Mouse (Mus musculus) lung, embryonic 15.5 days (tissue): ENCODE measurements around the gene Scamp3. TPM values are rescaled to one million over a fixed set of nuclear protein-coding genes. Genes with fewer than 3 reads are reported as not detected.
A peak's percentile ranks its signal among the peaks of the same experiment; 100 is the strongest.
"Not testable (repeated sequence)": the region's sequence is repeated elsewhere in the genome, so short reads cannot be mapped to it uniquely, and the experiment has no call there.

Experiments
- ATAC-seq: fragments of 200-750 bp; cut with Nextera tagmentation; 2 replicates; pipeline ENCODE4 v1.8.0; 2017; ENCODE audit warnings: moderate number of reproducible peaks, borderline replicate concordance; ENCODE audit not compliant: low FRiP score, low TSS enrichment; ENCODE audit errors: extremely low read depth
- H3K27ac ChIP-seq: fragments of 300-500 bp; sonication (generic); 2 replicates; pipeline ENCODE4 v1.5.1; 2015; ENCODE audit warnings: moderate library complexity, mild to moderate bottlenecking, inconsistent platforms
- H3K27me3 ChIP-seq: fragments of 300-500 bp; sonication (generic); 2 replicates; pipeline ENCODE4 v1.6.1; 2015; ENCODE audit warnings: inconsistent platforms
- H3K36me3 ChIP-seq: fragments of 300-500 bp; sonication (generic); 2 replicates; pipeline ENCODE4 v1.6.1; 2015; ENCODE audit warnings: inconsistent platforms
- H3K4me1 ChIP-seq: fragments of 300-500 bp; sonication (generic); 2 replicates; pipeline ENCODE4 v1.6.1; 2015; ENCODE audit warnings: inconsistent platforms
- H3K4me2 ChIP-seq: fragments of 300-500 bp; sonication (generic); 2 replicates; pipeline ENCODE4 v1.6.1; 2015; ENCODE audit warnings: inconsistent platforms, mild to moderate bottlenecking, moderate library complexity
- H3K4me3 ChIP-seq: fragments of 300-500 bp; sonication (generic); 2 replicates; pipeline ENCODE4 v1.5.1; 2015; ENCODE audit warnings: mild to moderate bottlenecking, inconsistent platforms
- H3K9ac ChIP-seq: fragments of 300-500 bp; sonication (generic); 2 replicates; pipeline ENCODE4 v1.6.1; 2015; ENCODE audit warnings: inconsistent platforms
- H3K9me3 ChIP-seq: fragments of 300-500 bp; sonication (generic); 2 replicates; pipeline ENCODE4 v1.6.1; 2016; ENCODE audit warnings: inconsistent platforms
- WGBS: fragments of 180-500 bp; shearing (Covaris S2); methylation state at CpG from one replicate; pipeline ENCODE4 v1.1.7; 2015; 5-methylcytosine and 5-hydroxymethylcytosine counted together
- polyA plus RNA-seq: library from polyadenylated mRNA; unstranded; fragments of >200 nt; fragmentation: Nextera tagmentation; extraction: Ambion mirVana; gene quantifications from 2 replicates; pipeline ENCODE4 v1.2.1, GENCODE M21; 2015

Gene Scamp3
- polyA plus RNA-seq, 1 experiment from 2014 or later: 110 TPM

DNA sequence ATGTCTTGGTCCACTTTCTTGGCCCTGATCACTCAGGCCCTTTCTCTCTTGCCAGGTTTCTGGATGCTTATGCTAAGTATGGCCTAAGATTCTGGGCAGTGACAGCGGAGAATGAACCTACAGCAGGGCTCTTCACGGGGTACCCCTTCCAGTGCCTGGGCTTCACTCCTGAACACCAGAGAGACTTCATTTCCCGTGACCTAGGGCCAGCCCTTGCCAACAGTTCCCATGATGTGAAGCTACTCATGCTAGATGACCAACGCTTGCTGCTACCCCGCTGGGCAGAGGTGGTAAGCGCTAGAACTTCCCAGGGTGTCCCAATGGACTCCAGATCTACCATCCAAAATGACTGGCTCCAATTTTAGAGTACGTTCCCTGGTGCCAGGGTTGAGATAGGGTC is 28.8 kb downstream of the Scamp3 start:
- H3K4me2 ChIP-seq: no peak overlapping the region
- 85% methylated on average over 7 of the region's 7 CpGs for WGBS
- no peak overlapping the region for H3K27ac ChIP-seq
- H3K36me3 ChIP-seq: peaks cover 48% of the 10 kb centered on the region
- no peak overlapping the region for H3K9ac ChIP-seq
- no peaks in the 10 kb centered on the region for H3K9me3 ChIP-seq
- no peak for ATAC-seq
- H3K4me1 ChIP-seq: peaks cover 6% of the 10 kb centered on the region
- H3K27me3 ChIP-seq: no peaks in the 10 kb centered on the region
- H3K4me3 ChIP-seq: no peak overlapping the region

DNA sequence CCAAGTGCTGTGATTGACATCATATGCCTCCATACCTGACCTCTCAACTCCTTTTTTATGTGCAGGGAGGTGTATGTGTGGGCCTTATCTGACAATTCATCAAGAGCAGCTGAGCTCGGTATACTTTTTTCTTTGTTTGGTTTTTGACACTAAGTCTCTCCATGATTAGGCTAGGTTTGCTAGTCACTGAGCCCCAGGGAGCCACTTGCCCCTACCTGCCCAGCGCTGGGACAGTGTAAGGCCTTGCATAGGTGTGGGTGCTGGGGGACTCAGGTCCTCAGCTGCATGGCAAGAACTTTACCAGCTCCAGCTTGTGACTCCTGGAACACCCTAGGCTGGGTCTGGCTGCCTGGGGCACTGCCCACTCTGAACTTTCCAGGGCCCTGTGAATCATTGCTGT is 29.4 kb downstream of the Scamp3 start:
- Histone ChIP-seq H3K36me3 (peaks cover 48% of the 10 kb centered on the region), H3K4me2 (no peak overlapping the region), H3K9me3 (no peaks in the 10 kb centered on the region), H3K27ac (no peak overlapping the region), H3K9ac (no peak overlapping the region), H3K4me1 (peaks cover 6% of the 10 kb centered on the region), H3K4me3 (no peak overlapping the region), H3K27me3 (no peaks in the 10 kb centered on the region)
- ATAC-seq: no peak
- 76% methylated on average over 2 of the region's 2 CpGs for WGBS

DNA sequence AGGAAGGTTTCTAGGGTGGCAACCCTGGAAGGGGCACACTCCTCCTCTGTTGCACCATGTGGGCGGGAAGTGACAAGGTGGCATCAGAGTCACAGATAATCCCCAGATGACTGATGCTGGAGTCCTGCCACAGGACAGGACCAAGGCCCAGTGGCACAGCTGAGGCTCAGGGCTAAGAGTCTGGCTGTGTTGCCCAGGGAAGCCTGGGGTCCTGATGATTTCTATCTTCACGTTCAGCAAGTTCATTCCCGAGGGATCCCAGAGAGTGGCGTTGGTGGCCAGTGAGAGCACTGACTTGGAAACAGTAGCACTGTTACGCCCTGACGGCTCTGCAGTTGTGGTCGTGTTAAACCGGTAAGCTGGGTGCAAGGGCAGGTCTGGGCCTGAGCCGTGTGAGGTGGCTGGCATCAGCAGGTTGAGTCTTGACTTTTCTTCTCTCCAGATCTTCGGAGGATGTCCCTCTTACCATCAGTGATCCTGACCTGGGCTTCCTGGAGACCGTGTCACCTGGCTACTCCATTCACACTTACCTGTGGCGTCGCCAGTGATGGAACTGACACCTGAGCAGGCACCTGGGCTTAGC is 30.9 kb downstream of the Scamp3 start:
- Histone ChIP-seq H3K36me3 (peaks cover 48% of the 10 kb centered on the region), H3K27me3 (no peaks in the 10 kb centered on the region), H3K4me1 (peaks cover 13% of the 10 kb centered on the region), H3K4me2 (no peak overlapping the region), H3K9ac (no peak overlapping the region), H3K27ac (no peak overlapping the region), H3K9me3 (no peaks in the 10 kb centered on the region), H3K4me3 (no peak overlapping the region)
- no peak for ATAC-seq
- WGBS: 87% methylated on average over 13 of the region's 13 CpGs

DNA sequence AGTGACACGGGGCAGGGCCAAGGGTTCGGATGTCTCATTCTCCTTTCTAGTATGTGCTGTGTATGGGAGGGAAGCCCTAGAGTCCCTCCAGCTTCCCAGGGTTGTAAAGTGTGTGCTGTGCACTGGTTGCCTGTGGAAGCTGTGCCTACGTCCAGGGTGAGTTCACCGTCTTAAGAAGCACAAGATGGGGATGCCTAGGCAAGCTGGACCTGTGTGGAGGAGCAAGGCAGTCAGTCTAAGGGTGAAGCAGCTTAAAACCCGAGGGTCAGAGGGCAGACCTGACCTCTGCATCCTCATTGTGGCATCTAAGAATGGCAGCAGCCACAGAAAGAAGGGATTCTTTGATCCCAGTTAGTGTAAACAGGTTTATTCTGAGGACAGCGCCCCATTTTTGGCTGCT is 31.5 kb downstream of the Scamp3 start:
- Histone ChIP-seq H3K27ac (no peak overlapping the region), H3K36me3 (peaks cover 48% of the 10 kb centered on the region), H3K27me3 (no peaks in the 10 kb centered on the region), H3K9ac (no peak overlapping the region), H3K9me3 (no peaks in the 10 kb centered on the region), H3K4me3 (no peak overlapping the region), H3K4me1 (peaks cover 11% of the 10 kb centered on the region), H3K4me2 (no peak overlapping the region)
- 79% methylated on average over 6 of the region's 6 CpGs for WGBS
- no peak for ATAC-seq

DNA sequence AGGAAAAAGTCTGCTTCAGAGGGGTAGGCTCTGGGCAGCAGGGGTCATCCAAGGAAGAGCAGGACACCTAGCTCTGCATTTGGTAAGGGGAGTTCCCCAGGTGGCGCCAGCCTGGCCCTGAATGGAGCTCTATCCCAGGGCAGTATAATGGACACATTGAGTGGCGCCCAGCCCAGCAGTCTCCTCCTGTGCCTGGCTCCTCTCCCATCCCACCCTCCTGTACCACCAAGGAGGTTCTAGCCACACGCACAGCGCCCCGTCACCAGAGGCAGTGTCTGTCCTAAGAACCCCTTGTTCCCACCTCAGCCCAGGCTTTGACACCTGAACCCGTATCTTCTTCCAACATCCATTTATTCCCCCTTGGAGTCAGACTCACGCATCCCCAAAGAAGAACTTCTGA is 32.5 kb downstream of the Scamp3 start:
- Histone ChIP-seq H3K4me3 (no peak overlapping the region), H3K4me1 (peaks cover 16% of the 10 kb centered on the region), H3K27ac (no peak overlapping the region), H3K9me3 (no peaks in the 10 kb centered on the region), H3K9ac (no peak overlapping the region), H3K36me3 (peaks cover 48% of the 10 kb centered on the region), H3K27me3 (no peaks in the 10 kb centered on the region), H3K4me2 (no peak overlapping the region)
- ATAC-seq: no peak
- 93% methylated on average over 7 of the region's 7 CpGs for WGBS

DNA sequence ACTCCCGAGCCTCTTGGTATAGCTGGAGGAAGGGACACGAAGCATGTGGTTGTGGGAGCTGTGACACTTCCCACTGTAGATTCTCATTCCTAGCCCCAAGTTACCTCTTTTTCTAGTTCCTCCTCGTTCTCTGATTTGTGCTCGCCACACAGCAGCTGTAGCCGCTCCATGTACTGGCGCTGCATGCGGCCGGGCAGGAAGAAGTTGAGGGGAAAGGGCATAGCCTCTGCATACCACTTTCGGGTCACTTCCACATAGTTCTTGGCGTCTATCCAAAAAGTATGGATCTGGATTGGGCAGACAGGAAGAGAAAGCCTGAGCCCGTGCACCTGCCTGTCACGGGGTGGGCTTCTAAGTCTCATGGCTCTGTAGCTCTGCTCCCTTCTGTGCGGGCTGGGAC is 32.9 kb downstream of the Scamp3 start:
- Histone ChIP-seq H3K27me3 (no peaks in the 10 kb centered on the region), H3K36me3 (peaks cover 48% of the 10 kb centered on the region), H3K4me2 (no peak overlapping the region), H3K4me3 (no peak overlapping the region), H3K9ac (no peak overlapping the region), H3K4me1 (peaks cover 20% of the 10 kb centered on the region), H3K9me3 (no peaks in the 10 kb centered on the region), H3K27ac (no peak overlapping the region)
- no peak for ATAC-seq
- 65% methylated on average over 13 of the region's 13 CpGs for WGBS

DNA sequence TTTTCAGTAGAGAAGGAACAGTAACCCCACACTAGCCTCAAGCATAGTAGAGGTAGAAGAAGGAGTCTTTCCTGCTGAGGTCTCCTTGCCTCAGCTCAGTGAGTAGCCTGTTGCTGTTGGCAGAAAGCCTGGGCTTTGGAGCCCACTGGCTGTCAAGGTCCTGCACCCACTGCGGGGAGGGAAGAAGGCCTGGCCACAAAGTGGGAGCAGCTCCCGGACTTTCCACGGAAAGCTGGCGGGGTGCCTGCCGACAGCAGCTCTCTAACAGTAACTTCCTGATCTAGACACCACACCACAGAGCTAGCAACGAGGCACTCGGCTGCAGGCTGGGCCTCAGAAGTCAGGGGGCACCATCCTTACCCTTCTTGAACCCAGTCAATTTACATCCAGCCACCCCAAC is 33.5 kb downstream of the Scamp3 start:
- Histone ChIP-seq H3K27ac (no peak overlapping the region), H3K4me2 (no peak overlapping the region), H3K4me3 (no peak overlapping the region), H3K36me3 (peaks cover 44% of the 10 kb centered on the region), H3K9ac (no peak overlapping the region), H3K9me3 (no peaks in the 10 kb centered on the region), H3K27me3 (no peaks in the 10 kb centered on the region), H3K4me1 (peaks cover 26% of the 10 kb centered on the region)
- no peak for ATAC-seq
- WGBS: 56% methylated on average over 7 of the region's 7 CpGs

DNA sequence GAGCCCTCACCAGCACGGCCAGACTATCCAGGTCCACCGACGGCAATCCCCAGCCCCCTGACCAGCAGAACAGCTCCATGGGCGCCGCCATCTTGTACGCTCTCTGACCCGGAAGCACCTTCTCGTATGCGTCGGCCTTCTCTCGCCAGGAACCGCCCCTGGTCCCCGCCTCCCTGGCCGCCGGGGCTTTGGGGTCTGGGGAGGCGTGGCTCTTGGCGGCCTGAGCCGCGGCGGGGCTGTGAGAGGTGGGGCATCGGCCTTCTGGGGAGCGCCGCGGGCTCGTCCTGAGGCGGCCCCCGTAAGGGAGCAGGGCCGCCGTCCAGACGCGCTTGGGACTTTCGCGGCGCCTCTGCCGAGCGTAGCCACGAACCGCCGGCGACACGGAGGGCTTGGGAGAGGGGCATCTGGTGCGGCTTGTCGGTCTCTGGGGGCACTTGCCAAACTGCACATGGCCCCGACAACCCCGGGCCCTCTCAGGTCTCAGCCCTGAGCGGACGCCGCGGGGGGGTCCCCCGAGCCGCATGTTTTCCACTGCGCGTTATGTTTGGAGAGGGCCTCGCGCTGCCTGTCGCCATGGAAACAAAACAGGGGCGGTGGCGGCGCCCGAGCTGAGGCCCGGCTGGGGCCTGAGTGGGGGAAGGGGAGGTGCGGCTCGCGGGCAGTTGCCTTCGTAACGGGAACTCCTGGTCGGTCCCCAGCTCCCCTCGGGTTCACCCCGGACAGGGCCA is 36.7 kb downstream of the Scamp3 start:
- H3K27ac ChIP-seq: peak overlapping the region; percentile 99
- H3K4me2 ChIP-seq: peak overlapping the region; percentile 89
- H3K4me1 ChIP-seq: peaks cover 46% of the 10 kb centered on the region
- peak; percentile 92 for ATAC-seq
- H3K9ac ChIP-seq: peak overlapping the region; percentile 71
- peaks cover 13% of the 10 kb centered on the region for H3K36me3 ChIP-seq
- no peaks in the 10 kb centered on the region for H3K9me3 ChIP-seq
- H3K4me3 ChIP-seq: peak overlapping the region; percentile 72
- no peaks in the 10 kb centered on the region for H3K27me3 ChIP-seq
- under 1% methylated on average over 69 of the region's 69 CpGs for WGBS

DNA sequence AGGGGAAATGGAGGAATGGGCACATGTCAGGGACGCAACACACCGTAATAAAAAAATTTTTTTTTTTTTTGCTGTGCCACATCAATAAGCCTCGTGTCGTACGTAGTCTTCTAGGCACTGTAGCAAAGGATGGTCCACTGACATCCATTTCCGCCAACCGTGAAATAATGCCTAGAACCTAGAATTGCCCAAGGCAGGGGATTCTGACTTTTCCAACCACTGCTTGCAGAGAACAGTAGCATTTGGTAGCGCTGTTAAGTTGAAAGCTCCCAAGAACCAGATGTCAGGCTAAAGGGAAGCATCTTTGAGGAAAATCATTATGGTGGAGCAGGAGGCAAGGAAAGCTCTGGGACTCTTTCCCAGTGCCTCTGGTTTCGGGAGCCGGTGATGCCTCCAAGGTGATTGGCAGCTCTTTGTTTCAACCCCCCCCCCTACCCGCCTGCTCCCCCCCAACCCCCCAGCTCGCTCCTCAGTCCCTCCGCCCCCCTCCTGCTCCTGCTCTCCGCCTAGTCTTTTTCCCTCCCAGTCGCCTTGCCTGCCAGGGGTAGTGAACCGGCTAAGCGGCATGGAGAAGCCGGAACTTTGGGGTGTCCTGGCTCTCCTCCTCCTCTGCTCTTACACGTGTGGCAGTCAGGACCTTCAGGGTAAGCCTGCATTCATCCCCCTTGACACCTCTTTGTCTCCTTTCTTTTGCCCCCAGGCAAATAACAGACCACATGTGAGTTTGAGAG is 37.6 kb downstream of the Scamp3 start, which contains the start of gene Thbs3:
Gene Thbs3, plus strand, starts transcription at position 500 of the 731 bp plus-strand sequence.
- no peaks in the 10 kb centered on the region for H3K9me3 ChIP-seq
- peaks cover 55% of the 10 kb centered on the region for H3K4me1 ChIP-seq

DNA sequence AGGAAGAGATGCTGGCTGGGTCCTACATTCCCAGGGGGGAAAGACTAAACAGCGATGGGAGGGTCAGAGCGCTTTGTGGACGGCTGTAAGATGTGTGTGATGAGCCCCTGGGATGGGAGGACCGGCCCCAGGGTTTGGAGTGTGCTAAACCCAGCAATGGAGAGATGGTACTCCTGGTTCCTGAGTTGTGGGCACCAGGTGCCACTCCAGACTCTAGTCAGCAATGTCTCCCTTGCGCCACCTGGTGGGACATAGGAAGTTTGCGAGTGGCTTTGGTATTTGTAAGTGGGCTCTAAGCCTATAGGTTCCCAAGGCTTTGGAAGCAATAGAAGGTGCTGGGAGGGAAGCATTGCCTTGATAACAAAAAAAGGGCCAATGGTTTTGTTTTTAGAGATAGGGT is 38.6 kb downstream of the Scamp3 start:
- peaks cover 60% of the 10 kb centered on the region for H3K4me1 ChIP-seq
- H3K27me3 ChIP-seq: no peaks in the 10 kb centered on the region
- under 1% methylated on average over 6 of the region's 6 CpGs for WGBS
- peak overlapping the region; percentile 99 for H3K27ac ChIP-seq
- no peaks in the 10 kb centered on the region for H3K36me3 ChIP-seq
- H3K4me3 ChIP-seq: peak overlapping the region; percentile 72
- peak; percentile 13; the same call in 1 of the 2 replicates for ATAC-seq
- H3K9me3 ChIP-seq: no peaks in the 10 kb centered on the region
- peak overlapping the region; percentile 89 for H3K4me2 ChIP-seq
- H3K9ac ChIP-seq: no peak overlapping the region

More for the DNA sequence above, 37.6 kb downstream of the Scamp3 start, which contains the start of gene Thbs3:
- peak within 1 kb of the TSS; percentile 89 for H3K4me2 ChIP-seq
- 0 out of 2 replicates have a peak, but pooled peaks cover 4% of the 10 kb centered on the region for H3K36me3 ChIP-seq
- WGBS: 0% methylated on average over 16 of the region's 19 CpGs
- H3K4me3 ChIP-seq: peak within 1 kb of the TSS; percentile 72
- peak within 1 kb of the TSS; percentile 71 for H3K9ac ChIP-seq
- H3K27me3 ChIP-seq: no peaks in the 10 kb centered on the region
- no peak for ATAC-seq
- peak within 1 kb of the TSS; percentile 99 for H3K27ac ChIP-seq

DNA sequence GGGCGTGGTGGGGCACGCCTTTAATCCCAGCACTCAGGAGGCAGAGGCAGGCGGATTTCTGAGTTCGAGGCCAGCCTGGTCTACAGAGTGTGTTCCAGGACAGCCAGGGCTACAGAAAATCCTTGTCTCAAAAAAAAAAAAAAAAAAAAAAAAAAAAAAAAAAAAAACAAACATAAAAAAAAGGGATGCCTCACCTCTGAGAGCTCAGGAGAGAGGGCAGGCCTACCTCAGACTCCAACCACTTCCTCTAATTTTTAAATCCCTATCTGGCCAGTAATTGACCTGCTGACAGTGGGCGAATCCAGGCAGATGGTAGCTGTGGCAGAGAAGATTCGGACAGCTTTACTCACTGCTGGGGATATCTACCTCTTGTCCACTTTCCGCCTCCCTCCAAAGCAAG is 39.1 kb downstream of the Scamp3 start:
- not testable (repeated sequence) for H3K9ac ChIP-seq, ATAC-seq, H3K9me3 ChIP-seq, H3K4me3 ChIP-seq, H3K27ac ChIP-seq, H3K27me3 ChIP-seq, H3K36me3 ChIP-seq
- peak overlapping the region; percentile 89; the same call in 1 of the 2 replicates for H3K4me2 ChIP-seq
- 74% methylated on average over 7 of the region's 7 CpGs for WGBS
- H3K4me1 ChIP-seq: peaks cover 60% of the 10 kb centered on the region

DNA sequence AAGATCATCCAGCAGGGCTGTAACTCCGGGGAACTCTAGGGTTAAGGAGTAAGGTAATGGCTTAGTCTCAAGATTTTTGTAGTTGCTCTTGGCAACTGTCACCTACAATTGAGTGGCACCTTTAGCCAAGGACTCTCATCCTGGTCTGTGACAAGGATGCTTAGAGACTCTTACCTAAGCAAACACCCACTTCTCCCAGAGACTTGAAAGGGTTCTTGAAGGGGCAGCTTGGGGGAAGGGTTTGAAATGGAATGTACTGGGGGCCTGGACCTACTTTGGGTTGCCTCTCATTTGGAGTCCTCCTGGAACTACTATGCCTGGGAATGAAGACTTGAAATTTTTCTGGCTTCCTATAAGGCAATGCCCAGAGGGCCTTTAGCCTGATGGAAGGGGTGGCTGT is 41.0 kb downstream of the Scamp3 start:
- Histone ChIP-seq H3K27me3 (no peaks in the 10 kb centered on the region), H3K36me3 (no peaks in the 10 kb centered on the region), H3K4me2 (peak overlapping the region; percentile 36), H3K9ac (no peak overlapping the region), H3K27ac (peak overlapping the region; percentile 89), H3K4me1 (peaks cover 49% of the 10 kb centered on the region), H3K4me3 (no peak overlapping the region), H3K9me3 (no peaks in the 10 kb centered on the region)
- 57% methylated on average over 1 of the region's 1 CpGs for WGBS
- 0 out of 2 replicates have a peak, but pooled peaks have one; percentile 7 for ATAC-seq
